Mouse (Mus musculus) brain, embryonic 14.5 days (tissue): ENCODE results near the gene Kdm2a.

ENCODE experiments used
- CTCF ChIP-seq: fragments of 200-500 bp; IDR thresholded peaks from 2 replicates; pipeline ENCODE4 v1.5.1; 2012; ENCODE audit warnings: inconsistent platforms, mild to moderate bottlenecking, moderate library complexity, borderline replicate concordance; ENCODE audit not compliant: insufficient read depth, insufficient read length; ENCODE audit errors: extremely low read depth
- POLR2A ChIP-seq: fragments of 200-500 bp; IDR thresholded peaks from 2 replicates; pipeline ENCODE4 v1.6.1; 2012; ENCODE audit warnings: mild to moderate bottlenecking, inconsistent platforms, borderline replicate concordance; ENCODE audit not compliant: poor library complexity, insufficient read depth, insufficient read length, severe bottlenecking; ENCODE audit errors: extremely low read depth

GRCm38 (mm10) chr19:4417183-4417582 lies 19.1 kb upstream of the Kdm2a start:
- TF ChIP-seq CTCF (peak; percentile 67), POLR2A (no peak)
